Mouse (Mus musculus): ENCODE results near the gene Tas1r1. TPM values are rescaled to one million over a fixed set of nuclear protein-coding genes. Genes with fewer than 3 reads are reported as not detected.

Gene Tas1r1
- total and polyA plus RNA-seq, 2 experiments from 2014 or later, result 1.00 to 1.5 TPM

DNA sequence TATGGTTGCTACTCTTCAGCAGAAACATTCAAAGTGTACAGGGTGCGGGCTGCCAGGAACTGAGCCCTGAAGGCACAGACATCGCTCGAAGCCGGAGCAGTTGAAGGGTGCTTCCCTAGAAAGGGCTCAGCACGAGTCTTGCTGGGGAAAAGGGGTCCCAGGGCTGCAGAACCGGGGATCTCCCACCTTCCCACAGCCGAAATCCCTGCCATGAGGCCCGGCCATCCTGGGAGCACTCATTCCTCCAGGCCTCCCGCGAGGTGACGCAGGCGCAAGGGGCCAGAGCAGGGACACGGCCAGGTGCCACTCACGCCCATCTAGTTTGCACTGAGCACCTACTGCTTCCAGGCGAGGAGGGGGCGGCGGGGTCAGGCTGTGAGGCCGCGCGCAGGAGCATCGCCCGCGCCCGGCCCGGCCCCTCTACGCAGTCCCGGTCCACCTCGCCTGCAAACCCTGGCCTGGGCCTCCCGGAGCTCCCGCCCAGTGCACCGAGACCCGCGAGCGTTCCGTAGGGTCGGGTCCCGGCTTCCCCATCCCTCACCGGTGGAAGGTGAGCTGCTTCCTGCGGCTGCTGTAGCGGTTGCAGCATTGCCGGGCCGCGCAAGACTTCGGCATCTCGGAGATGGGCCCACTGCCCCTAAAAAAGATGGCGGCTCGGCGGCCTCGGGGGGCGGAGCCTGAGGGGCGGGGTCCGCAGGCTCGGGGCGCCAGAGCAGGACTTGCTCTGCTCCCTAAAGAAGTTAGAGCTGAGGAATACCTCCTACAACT lies 49.8 kb downstream of the Tas1r1 start, which contains the start of gene Thap3:
TSS of gene Thap3 (minus strand) at position 656 of the 768 bp plus-strand sequence.
- H3K9me3 ChIP-seq (ENCODE audit: low read length), result no peaks in the 10 kb centered on the region
- peak within 1 kb of the TSS; percentile 90 for H3K27ac ChIP-seq (ENCODE audit: low read depth, low read length)
- 2% methylated on average over 54 of the region's 54 CpGs for WGBS
- no peaks in the 10 kb centered on the region for H3K27me3 ChIP-seq (ENCODE audit: insufficient read depth, low read length)
- peak within 1 kb of the TSS; percentile 66 for H3K4me2 ChIP-seq (ENCODE audit: low read depth)
- 0 out of 2 replicates have a peak, but pooled peaks have one; percentile 3 for TF ChIP-seq CTCF (IDR thresholded peaks at IDR 0.05; ENCODE audit: low read depth)
- ATAC-seq, result peak; percentile 88
- peaks cover 24% of the 10 kb centered on the region for H3K36me3 ChIP-seq (ENCODE audit: insufficient read depth)
- H3K4me1 ChIP-seq (ENCODE audit: insufficient read depth), result peaks cover 5% of the 10 kb centered on the region; the same call in 1 of the 2 replicates
- peak; percentile 83 for DNase-seq
- H3K4me3 ChIP-seq (ENCODE audit: low read depth, low read length), result peak within 1 kb of the TSS; percentile 72
- H3K9ac ChIP-seq, result peak within 1 kb of the TSS; percentile 93

DNA sequence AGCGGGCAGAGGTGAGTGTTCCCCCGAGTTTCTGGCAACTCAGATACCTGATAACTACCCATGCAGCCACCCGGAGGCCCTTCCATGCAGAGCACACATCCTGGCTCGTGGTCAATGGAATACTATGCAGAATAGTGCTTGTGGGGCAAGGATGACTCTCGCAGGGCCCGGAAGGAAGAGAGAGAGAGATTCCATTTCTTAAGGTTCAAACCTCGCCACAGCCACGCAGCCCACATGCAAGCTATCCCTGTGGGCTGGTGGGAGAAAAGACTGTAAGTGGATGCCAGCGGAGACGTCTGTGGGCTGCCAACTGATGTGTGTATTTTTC lies 50.4 kb downstream of the Tas1r1 start:
- Histone ChIP-seq H3K9me3 (ENCODE audit: low read length) (no peaks in the 10 kb centered on the region), H3K27me3 (ENCODE audit: insufficient read depth, low read length) (no peaks in the 10 kb centered on the region), H3K36me3 (ENCODE audit: insufficient read depth) (peaks cover 29% of the 10 kb centered on the region), H3K4me1 (ENCODE audit: insufficient read depth) (peaks cover 5% of the 10 kb centered on the region; the same call in 1 of the 2 replicates), H3K9ac (peak overlapping the region; percentile 93), H3K4me3 (ENCODE audit: low read depth, low read length) (peak overlapping the region; percentile 72), H3K27ac (ENCODE audit: low read depth, low read length) (peak overlapping the region; percentile 90), H3K4me2 (ENCODE audit: low read depth) (peak overlapping the region; percentile 66)
- ATAC-seq, result no peak
- DNase-seq, result no peak
- WGBS, result 18% methylated on average over 10 of the region's 10 CpGs
- TF ChIP-seq CTCF (IDR thresholded peaks at IDR 0.05; ENCODE audit: low read depth), result no peak

- no peaks in the 10 kb centered on the region for H3K27me3 ChIP-seq (ENCODE audit: insufficient read depth, low read length)
- ATAC-seq (no peak), DNase-seq (no peak)
- peaks cover 26% of the 10 kb centered on the region for H3K36me3 ChIP-seq (ENCODE audit: insufficient read depth)
- 0 out of 2 replicates have a peak overlapping the region, but pooled peaks have one; percentile 10 for H3K9ac ChIP-seq
- no peak overlapping the region for H3K4me2 ChIP-seq (ENCODE audit: low read depth)
- WGBS, result 68% methylated on average over 8 of the region's 8 CpGs
- H3K4me3 ChIP-seq (ENCODE audit: low read depth, low read length), result no peak overlapping the region
- no peak for TF ChIP-seq CTCF (IDR thresholded peaks at IDR 0.05; ENCODE audit: low read depth)
- H3K4me1 ChIP-seq (ENCODE audit: insufficient read depth), result peaks cover 5% of the 10 kb centered on the region; the same call in 1 of the 2 replicates
- no peak overlapping the region for H3K27ac ChIP-seq (ENCODE audit: low read depth, low read length)
- H3K9me3 ChIP-seq (ENCODE audit: low read length), result no peaks in the 10 kb centered on the region
Observed at GRCm38 (mm10) chr4:151986650-151987049, 51.7 kb downstream of the Tas1r1 start.

DNA sequence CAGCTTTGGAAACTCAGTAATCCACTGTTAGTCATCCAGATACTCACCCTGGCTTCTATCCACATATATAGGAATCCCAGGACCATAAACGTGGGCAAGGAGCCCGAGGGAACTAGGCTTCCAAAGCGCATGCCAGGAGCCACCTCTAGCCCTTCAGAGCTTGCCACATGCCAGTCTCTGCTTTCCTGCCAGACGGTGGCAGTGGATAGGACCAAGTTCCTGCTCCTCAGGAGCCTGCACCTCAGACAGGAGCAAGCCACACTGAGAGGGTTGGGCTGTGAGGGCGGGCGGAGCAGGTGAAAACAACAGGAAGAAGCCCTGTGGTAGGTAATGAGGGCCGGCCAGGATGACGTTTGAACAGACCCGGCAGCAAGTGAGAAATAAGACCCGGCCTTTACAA lies 52.5 kb downstream of the Tas1r1 start:
- WGBS, result 45% methylated on average over 10 of the region's 10 CpGs
- Histone ChIP-seq H3K9ac (no peak overlapping the region), H3K36me3 (ENCODE audit: insufficient read depth) (peaks cover 19% of the 10 kb centered on the region), H3K27me3 (ENCODE audit: insufficient read depth, low read length) (no peaks in the 10 kb centered on the region), H3K27ac (ENCODE audit: low read depth, low read length) (no peak overlapping the region), H3K4me1 (ENCODE audit: insufficient read depth) (peaks cover 5% of the 10 kb centered on the region; the same call in 1 of the 2 replicates), H3K9me3 (ENCODE audit: low read length) (no peaks in the 10 kb centered on the region), H3K4me3 (ENCODE audit: low read depth, low read length) (no peak overlapping the region), H3K4me2 (ENCODE audit: low read depth) (no peak overlapping the region)
- no peak for TF ChIP-seq CTCF (IDR thresholded peaks at IDR 0.05; ENCODE audit: low read depth)
- no peak for ATAC-seq
- DNase-seq, result no peak

DNA sequence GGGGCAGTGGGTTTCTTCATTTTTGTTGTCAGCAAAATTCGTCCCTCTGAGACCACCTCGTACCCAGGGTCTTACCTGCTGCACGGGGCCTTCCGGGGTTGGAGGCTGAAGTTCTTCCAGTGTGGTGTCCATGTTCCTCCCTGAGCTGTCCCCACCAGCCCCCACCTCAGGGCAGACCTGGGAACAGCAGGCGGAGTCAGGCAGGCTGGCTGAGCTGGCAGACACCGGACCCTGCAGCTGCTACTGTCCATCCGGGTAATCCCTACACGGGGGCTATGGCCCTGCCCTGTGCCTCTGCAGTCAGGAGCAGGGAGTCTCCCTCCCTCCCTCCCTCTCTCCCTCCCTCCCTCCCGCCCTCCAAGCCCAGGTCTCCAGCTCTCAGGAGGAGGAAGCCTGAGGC lies 54.8 kb downstream of the Tas1r1 start:
- Histone ChIP-seq H3K4me2 (ENCODE audit: low read depth) (no peak overlapping the region), H3K27ac (ENCODE audit: low read depth, low read length) (no peak overlapping the region), H3K27me3 (ENCODE audit: insufficient read depth, low read length) (no peaks in the 10 kb centered on the region), H3K9ac (no peak overlapping the region), H3K4me3 (ENCODE audit: low read depth, low read length) (no peak overlapping the region), H3K9me3 (ENCODE audit: low read length) (no peaks in the 10 kb centered on the region), H3K36me3 (ENCODE audit: insufficient read depth) (peaks cover 30% of the 10 kb centered on the region), H3K4me1 (ENCODE audit: insufficient read depth) (peaks cover 5% of the 10 kb centered on the region; the same call in 1 of the 2 replicates)
- TF ChIP-seq CTCF (IDR thresholded peaks at IDR 0.05; ENCODE audit: low read depth), result no peak
- WGBS, result 34% methylated on average over 8 of the region's 9 CpGs
- ATAC-seq, result no peak
- no peak for DNase-seq

- no peaks in the 10 kb centered on the region for H3K27me3 ChIP-seq (ENCODE audit: insufficient read depth, low read length)
Observed at GRCm38 (mm10) chr4:151983043-151983442, 55.3 kb downstream of the Tas1r1 start.

DNA sequence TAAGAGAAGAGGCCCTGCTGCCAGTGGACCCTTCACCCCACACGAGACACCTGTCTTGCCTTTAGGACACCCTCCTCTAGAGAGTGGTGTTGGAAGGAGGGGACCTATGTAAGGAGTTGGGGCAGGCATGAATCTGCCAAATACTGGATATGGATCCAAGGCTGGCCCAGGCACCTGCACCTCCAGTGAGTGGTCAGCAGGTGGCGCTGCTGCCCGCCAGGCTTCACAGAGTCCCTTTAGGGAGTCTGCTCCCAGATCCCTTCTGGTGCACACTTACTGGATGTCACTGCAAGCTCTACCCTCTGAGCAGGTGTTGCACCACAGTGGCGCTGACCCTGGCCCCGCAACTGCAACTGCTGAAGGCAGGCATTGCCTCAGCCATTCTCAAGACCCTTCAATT lies 57.0 kb downstream of the Tas1r1 start:
- peaks cover 37% of the 10 kb centered on the region for H3K36me3 ChIP-seq (ENCODE audit: insufficient read depth)
- H3K4me3 ChIP-seq (ENCODE audit: low read depth, low read length), result no peak overlapping the region
- peak; percentile 86 for ATAC-seq
- no peak overlapping the region for H3K9ac ChIP-seq
- 6% methylated on average over 5 of the region's 5 CpGs for WGBS
- no peaks in the 10 kb centered on the region for H3K4me1 ChIP-seq (ENCODE audit: insufficient read depth)
- no peaks in the 10 kb centered on the region for H3K27me3 ChIP-seq (ENCODE audit: insufficient read depth, low read length)
- H3K9me3 ChIP-seq (ENCODE audit: low read length), result no peaks in the 10 kb centered on the region
- DNase-seq, result peak; percentile 92
- H3K4me2 ChIP-seq (ENCODE audit: low read depth), result no peak overlapping the region
- peak; percentile 99 for TF ChIP-seq CTCF (IDR thresholded peaks at IDR 0.05; ENCODE audit: low read depth)
- no peak overlapping the region for H3K27ac ChIP-seq (ENCODE audit: low read depth, low read length)

More at GRCm38 (mm10) chr4:151983043-151983442, 55.3 kb downstream of the Tas1r1 start:
- no peak for ATAC-seq
- 72% methylated on average over 17 of the region's 17 CpGs for WGBS
- no peak for TF ChIP-seq CTCF (IDR thresholded peaks at IDR 0.05; ENCODE audit: low read depth)
- no peaks in the 10 kb centered on the region for H3K9me3 ChIP-seq (ENCODE audit: low read length)
- DNase-seq, result no peak
- no peak overlapping the region for H3K4me2 ChIP-seq (ENCODE audit: low read depth)
- no peak overlapping the region for H3K9ac ChIP-seq
- no peak overlapping the region for H3K27ac ChIP-seq (ENCODE audit: low read depth, low read length)
- H3K36me3 ChIP-seq (ENCODE audit: insufficient read depth), result peaks cover 30% of the 10 kb centered on the region
- peaks cover 5% of the 10 kb centered on the region; the same call in 1 of the 2 replicates for H3K4me1 ChIP-seq (ENCODE audit: insufficient read depth)
- no peak overlapping the region for H3K4me3 ChIP-seq (ENCODE audit: low read depth, low read length)

All from forebrain, postnatal 0 days (tissue).